Mouse (Mus musculus) CH12.LX (cell line): ENCODE results near the gene Agps. TPM values are rescaled to one million over a fixed set of nuclear protein-coding genes. Genes with fewer than 3 reads are reported as not detected.
A peak's percentile ranks its signal among the peaks of the same experiment; 100 is the strongest.

Source experiments
- DNase-seq: peaks from one replicate; pipeline ENCODE4 v3.0.0-alpha.2; 2013; ENCODE audit errors: extremely low read depth
- H3K27ac ChIP-seq: 2 replicates; pipeline ENCODE4 v1.5.1; 2012; ENCODE audit warnings: low read depth, mild to moderate bottlenecking, control low read depth, moderate library complexity; ENCODE audit not compliant: insufficient read depth
- H3K27me3 ChIP-seq: replicated peaks from 2 replicates; pipeline ENCODE3; 2012; ENCODE audit warnings: inconsistent platforms
- H3K36me3 ChIP-seq, 2 experiments: replicated peaks in 1 of 2; 2 replicates each; pipeline versions ENCODE3 to v1.6.1; 2012; ENCODE audit warnings: inconsistent platforms in 1 of 2, low read length in 1 of 2, mild to moderate bottlenecking in 1 of 2, mixed read lengths in 1 of 2, moderate library complexity in 1 of 2; ENCODE audit not compliant: control insufficient read depth in 1 of 2, insufficient read depth in 1 of 2
- H3K4me1 ChIP-seq, 2 experiments: 2 replicates each; pipeline ENCODE4 v1.6.1; 2012; ENCODE audit warnings: inconsistent platforms in 1 of 2, moderate library complexity in 1 of 2; ENCODE audit not compliant: insufficient read depth in 2 of 2, control insufficient read depth in 1 of 2
- H3K4me2 ChIP-seq: 2 replicates; pipeline ENCODE4 v1.6.1; 2012; ENCODE audit warnings: low read depth, mild to moderate bottlenecking, control low read depth; ENCODE audit not compliant: poor library complexity, insufficient read depth, severe bottlenecking
- H3K4me3 ChIP-seq, 3 experiments: fragments of 150-350 bp in 1 of 3; sonication (generic) in 1 of 3; replicated peaks in 1 of 3; 2 replicates each; pipeline versions ENCODE3 to v1.5.1; 2011 to 2012; ENCODE audit warnings: low read depth in 2 of 3, low read length in 2 of 3, mild to moderate bottlenecking in 2 of 3, moderate library complexity in 2 of 3, control low read depth in 1 of 3, improper control_type of control experiment in 1 of 3, inconsistent platforms in 1 of 3, mixed read lengths in 1 of 3; ENCODE audit not compliant: poor library complexity in 1 of 3
- H3K79me2 ChIP-seq: replicated peaks from 2 replicates; pipeline ENCODE4 v1.6.1; 2012; ENCODE audit warnings: mild to moderate bottlenecking, moderate library complexity; ENCODE audit not compliant: control insufficient read depth, poor library complexity, insufficient read depth, severe bottlenecking; ENCODE audit errors: extremely low read depth
- H3K9ac ChIP-seq: 2 replicates; pipeline ENCODE4 v1.6.1; 2012; ENCODE audit warnings: low read depth, mild to moderate bottlenecking, control low read depth, moderate library complexity; ENCODE audit not compliant: insufficient read depth
- H3K9me3 ChIP-seq: replicated peaks from 2 replicates; pipeline ENCODE3; 2012; ENCODE audit warnings: low read length, inconsistent platforms, mixed read lengths
- BHLHE40 ChIP-seq: IDR thresholded peaks from 2 replicates; pipeline ENCODE4 v1.6.1; 2011; ENCODE audit warnings: mild to moderate bottlenecking, low read depth, low read length, improper control_type of control experiment
- CHD1 ChIP-seq: IDR thresholded peaks from 2 replicates; pipeline ENCODE4 v1.6.1; 2012; ENCODE audit warnings: low read depth, low read length, improper control_type of control experiment, inconsistent platforms
- CHD2 ChIP-seq: IDR thresholded peaks from 2 replicates; pipeline ENCODE4 v1.6.1; 2011; ENCODE audit warnings: low read length, improper control_type of control experiment
- CTCF ChIP-seq, 2 experiments: IDR thresholded peaks in 1 of 2; conservative IDR thresholded peaks in 1 of 2; 2 replicates each; pipeline ENCODE4 v1.5.1; 2011 to 2012; ENCODE audit warnings: low read depth in 2 of 2, low read length in 2 of 2, improper control_type of control experiment in 1 of 2, inconsistent platforms in 1 of 2, mild to moderate bottlenecking in 1 of 2, moderate library complexity in 1 of 2
- E2F4 ChIP-seq: IDR thresholded peaks from 2 replicates; pipeline ENCODE4 v1.6.1; 2011; ENCODE audit warnings: low read depth, low read length, improper control_type of control experiment; ENCODE audit not compliant: insufficient replicate concordance
- ELF1 ChIP-seq: IDR thresholded peaks from 2 replicates; pipeline ENCODE4 v1.6.1; 2014; ENCODE audit warnings: low read depth, mild to moderate bottlenecking, inconsistent platforms, low read length, improper control_type of control experiment
- EP300 ChIP-seq: IDR thresholded peaks from 2 replicates; pipeline ENCODE4 v1.6.1; 2011; ENCODE audit warnings: low read length, improper control_type of control experiment
- ETS1 ChIP-seq: conservative IDR thresholded peaks from 2 replicates; pipeline ENCODE4 v1.6.1; 2012; ENCODE audit warnings: low read depth, mild to moderate bottlenecking, inconsistent platforms, low read length, improper control_type of control experiment, moderate library complexity
- GABPA ChIP-seq: IDR thresholded peaks from 2 replicates; pipeline ENCODE4 v1.6.1; 2012; ENCODE audit warnings: low read depth, low read length, improper control_type of control experiment, inconsistent platforms; ENCODE audit not compliant: insufficient replicate concordance
- HCFC1 ChIP-seq: IDR thresholded peaks from 2 replicates; pipeline ENCODE4 v1.6.1; 2012; ENCODE audit warnings: low read depth, mild to moderate bottlenecking, inconsistent platforms, low read length, improper control_type of control experiment
- IRF4 ChIP-seq: IDR thresholded peaks from 2 replicates; pipeline ENCODE4 v1.6.1; 2014; ENCODE audit warnings: low read depth, mild to moderate bottlenecking, inconsistent platforms, low read length, improper control_type of control experiment
- JUN ChIP-seq: IDR thresholded peaks from 2 replicates; pipeline ENCODE4 v1.6.1; 2011; ENCODE audit warnings: low read depth, mild to moderate bottlenecking, low read length, improper control_type of control experiment, moderate library complexity; ENCODE audit not compliant: insufficient read depth
- JUND ChIP-seq: conservative IDR thresholded peaks from 2 replicates; pipeline ENCODE4 v1.6.1; 2011; ENCODE audit warnings: low read depth, low read length, improper control_type of control experiment
- KAT2A ChIP-seq: IDR thresholded peaks from 2 replicates; pipeline ENCODE4 v1.6.1; 2012; ENCODE audit warnings: low read length, improper control_type of control experiment, inconsistent platforms; ENCODE audit not compliant: insufficient replicate concordance
- MAFK ChIP-seq: IDR thresholded peaks from 2 replicates; pipeline ENCODE4 v1.6.1; 2011; ENCODE audit warnings: low read length, improper control_type of control experiment; ENCODE audit not compliant: insufficient replicate concordance
- MAX ChIP-seq: IDR thresholded peaks from 2 replicates; pipeline ENCODE4 v1.6.1; 2011; ENCODE audit warnings: low read length, improper control_type of control experiment
- MAZ ChIP-seq: IDR thresholded peaks from 2 replicates; pipeline ENCODE4 v1.6.1; 2012; ENCODE audit warnings: low read depth, mild to moderate bottlenecking, inconsistent platforms, low read length, improper control_type of control experiment, moderate library complexity
- MEF2A ChIP-seq: IDR thresholded peaks from 2 replicates; pipeline ENCODE4 v1.6.1; 2014; ENCODE audit warnings: low read depth, mild to moderate bottlenecking, inconsistent platforms, low read length, improper control_type of control experiment, borderline replicate concordance
- MXI1 ChIP-seq: IDR thresholded peaks from 2 replicates; pipeline ENCODE4 v1.6.1; 2011; ENCODE audit warnings: mild to moderate bottlenecking, low read depth, low read length, improper control_type of control experiment
- MYC ChIP-seq: IDR thresholded peaks from 2 replicates; pipeline ENCODE4 v1.6.1; 2011; ENCODE audit warnings: low read depth, mild to moderate bottlenecking, improper control_type of control experiment, low read length
- NELFE ChIP-seq: IDR thresholded peaks from 2 replicates; pipeline ENCODE4 v1.6.1; 2011; ENCODE audit warnings: low read depth, low read length, improper control_type of control experiment
- NRF1 ChIP-seq: IDR thresholded peaks from 2 replicates; pipeline ENCODE4 v1.6.1; 2014; ENCODE audit warnings: low read depth, mild to moderate bottlenecking, inconsistent platforms, low read length, improper control_type of control experiment, moderate library complexity
- PAX5 ChIP-seq: IDR thresholded peaks from 2 replicates; pipeline ENCODE4 v1.6.1; 2012; ENCODE audit warnings: low read length, inconsistent platforms, mixed read lengths
- POLR2A ChIP-seq: IDR thresholded peaks from 2 replicates; pipeline ENCODE4 v1.6.1; 2011; ENCODE audit warnings: low read depth, mild to moderate bottlenecking, improper control_type of control experiment, low read length
- POLR2AphosphoS2 ChIP-seq: IDR thresholded peaks from 2 replicates; pipeline ENCODE4 v1.6.1; 2011; ENCODE audit warnings: low read depth, low read length, improper control_type of control experiment
- RAD21 ChIP-seq: IDR thresholded peaks from 2 replicates; pipeline ENCODE4 v1.6.1; 2011; ENCODE audit warnings: low read depth, mild to moderate bottlenecking, low read length, improper control_type of control experiment, moderate library complexity
- RCOR1 ChIP-seq: conservative IDR thresholded peaks from 2 replicates; pipeline ENCODE4 v1.6.1; 2012; ENCODE audit warnings: low read depth, mild to moderate bottlenecking, inconsistent platforms, low read length, improper control_type of control experiment
- SIN3A ChIP-seq: IDR thresholded peaks from 2 replicates; pipeline ENCODE4 v1.6.1; 2012; ENCODE audit warnings: low read length, improper control_type of control experiment, inconsistent platforms
- SMC3 ChIP-seq: IDR thresholded peaks from 2 replicates; pipeline ENCODE4 v1.6.1; 2011; ENCODE audit warnings: low read depth, low read length, improper control_type of control experiment
- TBP ChIP-seq: conservative IDR thresholded peaks from 2 replicates; pipeline ENCODE4 v1.6.1; 2011; ENCODE audit warnings: low read depth, low read length, improper control_type of control experiment
- TCF12 ChIP-seq: IDR thresholded peaks from 2 replicates; pipeline ENCODE4 v1.6.1; 2014; ENCODE audit warnings: low read depth, mild to moderate bottlenecking, inconsistent platforms, low read length, improper control_type of control experiment
- UBTF ChIP-seq: IDR thresholded peaks from 2 replicates; pipeline ENCODE4 v1.6.1; 2012; ENCODE audit warnings: low read depth, mild to moderate bottlenecking, inconsistent platforms, low read length, improper control_type of control experiment, moderate library complexity
- USF1 ChIP-seq: IDR thresholded peaks from 2 replicates; pipeline ENCODE4 v1.6.1; 2014; ENCODE audit warnings: low read depth, mild to moderate bottlenecking, inconsistent platforms, low read length, improper control_type of control experiment
- USF2 ChIP-seq: conservative IDR thresholded peaks from 2 replicates; pipeline ENCODE4 v1.6.1; 2011; ENCODE audit warnings: low read depth, low read length, improper control_type of control experiment
- ZC3H11A ChIP-seq: IDR thresholded peaks from 2 replicates; pipeline ENCODE4 v1.6.1; 2012; ENCODE audit warnings: low read depth, mild to moderate bottlenecking, inconsistent platforms, low read length, improper control_type of control experiment
- ZKSCAN1 ChIP-seq: IDR thresholded peaks from 2 replicates; pipeline ENCODE4 v1.6.1; 2012; ENCODE audit warnings: low read depth, inconsistent platforms, low read length, improper control_type of control experiment, borderline replicate concordance
- ZMIZ1 ChIP-seq: IDR thresholded peaks from 2 replicates; pipeline ENCODE4 v1.6.1; 2012; ENCODE audit warnings: low read depth, mild to moderate bottlenecking, inconsistent platforms, low read length, improper control_type of control experiment
- ZNF384 ChIP-seq: IDR thresholded peaks from 2 replicates; pipeline ENCODE4 v1.6.1; 2012; ENCODE audit warnings: low read depth, low read length, improper control_type of control experiment, inconsistent platforms
- dilution Hi-C: fragments of 300-500 bp; cut with MboI; formaldehyde crosslinking; loops from 2 replicates; pipeline ENCODE4 v1.14.3; 2020; ENCODE audit warnings: low sequenced_read_pairs; ENCODE audit not compliant: extremely low pct_unique_long_range_greater_than_20kb, extremely low pct_ligation_motif_present
- in situ Hi-C: fragments of 300-500 bp; cut with MboI; formaldehyde crosslinking; loops from 3 replicates; pipeline ENCODE4 v1.14.3; 2019; ENCODE audit warnings: low sequenced_read_pairs, low pct_ligation_motif_present, low pct_unique_long_range_greater_than_20kb, mixed read lengths
- polyA plus RNA-seq: library from polyadenylated mRNA; unstranded; fragments of >175 nt; gene quantifications from 2 replicates; pipeline ENCODE4 v1.2.1, GENCODE M21; 2012; ENCODE audit warnings: low read depth; ENCODE audit not compliant: insufficient read length
- total RNA-seq, 2 experiments: library from RNA; depleted of rRNA; stranded (reverse); fragments of 300-350 nt in 1 of 2; fragments of >200 nt in 1 of 2; gene quantifications; 2 replicates each; pipeline ENCODE4 v1.2.3; 2012 to 2014

The Agps gene
- 38.6 and 51.8 TPM in 2 replicates for total RNA-seq (2012; rRNA removed)
- total RNA-seq (2014; rRNA removed) = 49.3 and 60.8 TPM in 2 replicates
- polyA plus RNA-seq = 66.9 and 67.7 TPM in 2 replicates

- H3K9me3 ChIP-seq = no peaks in the 10 kb centered on the region
- TF ChIP-seq GABPA (no peak), MXI1 (peak; percentile 80), IRF4 (peak; percentile 6; the same call in 1 of the 2 replicates), RAD21 (no peak), ETS1 (no peak), MEF2A (peak; percentile 52; the same call in 1 of the 2 replicates), UBTF (peak; percentile 70; the same call in 1 of the 2 replicates), CHD2 (peak; percentile 57), KAT2A (peak; percentile 80; the same call in 1 of the 2 replicates), CTCF (conservative IDR thresholded peaks at IDR 0.05 in 1 of 2, IDR thresholded peaks at IDR 0.05 in 1 of 2; ENCODE audit: low read depth in 2 of 2, low read length in 2 of 2) (no peak), ZNF384 (no peak), ZMIZ1 (peak; percentile 83; the same call in 1 of the 2 replicates), SIN3A (peak; percentile 84; the same call in 1 of the 2 replicates), TCF12 (peak; percentile 64), NRF1 (peak; percentile 60), EP300 (no peak), RCOR1 (no peak), MYC (no peak), MAFK (no peak), USF1 (no peak), POLR2A (peak; percentile 87), ZC3H11A (no peak), JUN (no peak), TBP (no peak), PAX5 (no peak), ZKSCAN1 (no peak), SMC3 (no peak), MAX (no peak), E2F4 (no peak), CHD1 (no peak), JUND (no peak), HCFC1 (peak; percentile 76), BHLHE40 (no peak), POLR2AphosphoS2 (no peak), MAZ (0 out of 2 replicates have a peak, but pooled peaks have one; percentile 50), ELF1 (peak; percentile 89), USF2 (no peak), NELFE (peak; percentile 83)
- peak within 1 kb of the TSS; percentile 71 for H3K9ac ChIP-seq
- H3K79me2 ChIP-seq = peaks cover 40% of the 10 kb centered on the region
- in situ Hi-C loops (no loop called here), dilution Hi-C loops (no loop called here)
- DNase-seq = peak; percentile 73
- peak within 1 kb of the TSS; percentile 92 for H3K4me2 ChIP-seq
- H3K4me3 ChIP-seq = peak within 1 kb of the TSS; percentile 69 to 94 (median 92)
- H3K4me1 ChIP-seq = peaks cover 15 to 54% of the 10 kb centered on the region in 2 experiments
- H3K27ac ChIP-seq = no peak within 1 kb of the TSS
- no peaks in the 10 kb centered on the region for H3K27me3 ChIP-seq
- peaks cover 3 to 19% of the 10 kb centered on the region in 2 experiments for H3K36me3 ChIP-seq
Measured at GRCm38 (mm10) chr2:75831881-75832633, at the start of gene Agps. Gene Agps (plus strand): TSS chr2:75832177.
